Mouse (Mus musculus) embryonic facial prominence, embryonic 12.5 days (tissue): Measurements from ENCODE around the gene Parp4. TPM values are rescaled to one million over a fixed set of nuclear protein-coding genes. Genes with fewer than 3 reads are reported as not detected.

ENCODE experiments used
- ATAC-seq: fragments of 200-750 bp; cut with Nextera tagmentation; 2 replicates; pipeline ENCODE4 v1.8.0; 2017; ENCODE audit not compliant: insufficient number of reproducible peaks, insufficient read depth, low FRiP score, low TSS enrichment
- H3K27ac ChIP-seq: fragments of 300-500 bp; sonication (generic); 2 replicates; pipeline ENCODE4 v1.5.1; 2016; ENCODE audit warnings: mild to moderate bottlenecking
- H3K27me3 ChIP-seq: fragments of 300-500 bp; sonication (generic); 2 replicates; pipeline ENCODE4 v1.6.1; 2016; ENCODE audit warnings: mild to moderate bottlenecking, moderate library complexity
- H3K36me3 ChIP-seq: fragments of 300-500 bp; sonication (generic); 2 replicates; pipeline ENCODE4 v1.6.1; 2016; ENCODE audit warnings: mild to moderate bottlenecking
- H3K4me1 ChIP-seq: fragments of 300-500 bp; sonication (generic); 2 replicates; pipeline ENCODE4 v1.6.1; 2016
- H3K4me2 ChIP-seq: fragments of 300-500 bp; sonication (generic); replicated peaks from 2 replicates; pipeline ENCODE4 v1.6.1; 2016; ENCODE audit warnings: mild to moderate bottlenecking, moderate library complexity
- H3K4me3 ChIP-seq: fragments of 300-500 bp; sonication (generic); 2 replicates; pipeline ENCODE4 v1.5.1; 2016; ENCODE audit warnings: mild to moderate bottlenecking
- H3K9ac ChIP-seq: fragments of 300-500 bp; sonication (generic); 2 replicates; pipeline ENCODE4 v1.6.1; 2016; ENCODE audit warnings: mild to moderate bottlenecking, moderate library complexity
- H3K9me3 ChIP-seq: fragments of 300-500 bp; sonication (generic); 2 replicates; pipeline ENCODE4 v1.6.1; 2016; ENCODE audit warnings: mild to moderate bottlenecking, moderate library complexity
- WGBS: fragments of 180-500 bp; shearing (Covaris S2); methylation state at CpG from one replicate; pipeline ENCODE4 v1.1.7; 2016; 5-methylcytosine and 5-hydroxymethylcytosine counted together
- polyA plus RNA-seq: library from polyadenylated mRNA; unstranded; fragments of >200 nt; fragmentation: Nextera tagmentation; extraction: Ambion mirVana; gene quantifications from 2 replicates; pipeline ENCODE4 v1.2.1, GENCODE M21; 2016

Gene Parp4
- polyA plus RNA-seq, 1 experiment from 2014 or later: 2.6 TPM

DNA sequence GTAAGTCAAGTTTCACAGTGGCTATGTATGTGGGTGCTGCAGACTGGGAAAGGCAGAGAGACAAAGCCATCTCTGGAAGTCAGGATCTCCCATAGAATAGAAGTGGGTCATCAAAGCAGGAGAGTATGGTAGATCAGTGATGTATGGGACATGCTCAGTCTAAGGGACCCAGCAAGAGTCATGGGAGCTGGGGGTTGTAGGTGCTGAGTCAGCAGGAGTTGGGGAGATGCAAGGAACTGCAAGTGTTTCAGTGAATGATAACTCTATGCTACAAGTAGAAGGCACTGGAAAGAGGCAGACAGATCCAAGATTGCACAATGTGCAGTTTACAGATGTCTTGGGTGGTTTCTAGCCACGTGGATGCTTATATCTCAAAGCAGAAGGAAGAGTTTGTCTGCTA, 113.7 kb downstream of the Parp4 start:
- Histone ChIP-seq H3K36me3 (peaks cover 86% of the 10 kb centered on the region), H3K27me3 (no peaks in the 10 kb centered on the region), H3K4me1 (no peaks in the 10 kb centered on the region), H3K4me2 (no peak overlapping the region), H3K4me3 (no peak overlapping the region), H3K9me3 (no peaks in the 10 kb centered on the region), H3K27ac (no peak overlapping the region), H3K9ac (no peak overlapping the region)
- no peak for ATAC-seq
- WGBS: 91% methylated on average over 1 of the region's 1 CpGs

- Histone ChIP-seq H3K9ac (no peak overlapping the region), H3K9me3 (no peaks in the 10 kb centered on the region), H3K27me3 (no peaks in the 10 kb centered on the region), H3K4me2 (no peak overlapping the region), H3K36me3 (peaks cover 86% of the 10 kb centered on the region), H3K4me1 (no peaks in the 10 kb centered on the region), H3K4me3 (no peak overlapping the region), H3K27ac (no peak overlapping the region)
- WGBS: 80% methylated on average over 1 of the region's 1 CpGs
- ATAC-seq: no peak
Observed at GRCm38 (mm10) chr14:56689766-56690165, 114.3 kb downstream of the Parp4 start.

DNA sequence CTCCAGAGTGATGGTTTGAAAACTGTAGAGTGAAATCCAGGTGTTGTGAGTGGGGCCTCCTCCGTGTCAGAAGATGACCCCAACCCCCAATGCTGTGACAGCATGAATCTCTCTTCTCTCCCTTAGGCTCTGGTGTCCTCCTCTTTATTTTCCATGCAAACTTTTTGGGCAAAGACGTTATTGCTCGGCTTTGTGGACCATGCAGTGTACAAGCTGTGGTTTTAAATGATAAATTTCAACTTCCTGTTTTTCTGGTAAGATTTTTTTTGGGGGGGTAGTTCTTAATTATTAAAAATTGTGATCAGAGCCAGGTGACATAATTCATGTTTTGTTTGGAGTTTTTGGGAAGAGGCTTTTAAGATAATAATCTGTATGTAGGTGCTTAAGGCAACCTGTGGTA, 120.1 kb downstream of the Parp4 start:
- no peak overlapping the region for H3K9ac ChIP-seq
- peaks cover 91% of the 10 kb centered on the region for H3K36me3 ChIP-seq
- H3K9me3 ChIP-seq: no peaks in the 10 kb centered on the region
- H3K4me3 ChIP-seq: no peak overlapping the region
- no peak for ATAC-seq
- no peaks in the 10 kb centered on the region for H3K27me3 ChIP-seq
- no peak overlapping the region for H3K27ac ChIP-seq
- no peaks in the 10 kb centered on the region for H3K4me1 ChIP-seq
- 85% methylated on average over 3 of the region's 3 CpGs for WGBS
- H3K4me2 ChIP-seq: no peak overlapping the region

DNA sequence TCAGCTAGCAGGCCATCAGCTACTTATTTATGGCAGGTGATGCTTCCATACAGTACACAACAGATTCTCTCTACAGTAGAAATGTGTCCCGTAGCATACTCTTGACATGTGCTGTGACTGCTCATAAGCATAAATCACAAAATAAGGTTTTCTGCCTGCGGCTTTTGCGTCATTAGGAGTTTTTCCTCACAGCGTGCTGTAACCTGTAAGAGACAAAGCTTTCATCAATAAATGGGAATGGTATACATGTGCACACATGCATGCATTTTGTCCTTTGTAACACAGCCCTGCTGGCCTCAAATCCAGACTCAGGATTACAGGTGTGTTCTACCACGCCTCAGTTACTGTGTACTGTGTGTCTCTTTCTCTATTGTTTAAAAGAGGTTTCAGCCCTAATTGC, 122.4 kb downstream of the Parp4 start:
- WGBS: 88% methylated on average over 5 of the region's 5 CpGs
- Histone ChIP-seq H3K4me3 (no peak overlapping the region), H3K9ac (no peak overlapping the region), H3K9me3 (no peaks in the 10 kb centered on the region), H3K4me2 (no peak overlapping the region), H3K27me3 (no peaks in the 10 kb centered on the region), H3K27ac (no peak overlapping the region), H3K36me3 (peaks cover 71% of the 10 kb centered on the region), H3K4me1 (no peaks in the 10 kb centered on the region)
- no peak for ATAC-seq

DNA sequence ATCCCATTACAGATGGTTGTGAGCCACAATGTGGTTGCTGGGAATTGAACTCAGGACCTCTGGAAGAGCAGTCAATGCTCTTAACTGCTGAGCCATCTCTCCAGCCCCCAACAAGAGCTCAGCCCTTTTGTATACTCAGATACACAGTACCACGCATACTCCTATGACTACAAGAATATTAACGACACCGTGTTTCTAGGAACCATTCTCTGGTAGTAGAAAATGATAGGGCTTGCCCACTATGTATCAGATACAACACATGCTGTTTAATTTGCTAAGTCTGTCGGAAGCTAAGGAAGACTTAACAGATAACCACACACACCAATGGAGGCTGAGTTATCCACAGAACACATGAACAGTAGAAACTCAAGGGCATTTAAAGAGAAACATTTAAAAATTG, 127.2 kb downstream of the Parp4 start:
- Histone ChIP-seq H3K4me1 (no peaks in the 10 kb centered on the region), H3K9ac (no peak overlapping the region), H3K27me3 (no peaks in the 10 kb centered on the region), H3K36me3 (peaks cover 24% of the 10 kb centered on the region), H3K4me2 (no peak overlapping the region), H3K9me3 (no peaks in the 10 kb centered on the region), H3K4me3 (no peak overlapping the region), H3K27ac (no peak overlapping the region)
- ATAC-seq: no peak
- WGBS: 94% methylated on average over 4 of the region's 4 CpGs

DNA sequence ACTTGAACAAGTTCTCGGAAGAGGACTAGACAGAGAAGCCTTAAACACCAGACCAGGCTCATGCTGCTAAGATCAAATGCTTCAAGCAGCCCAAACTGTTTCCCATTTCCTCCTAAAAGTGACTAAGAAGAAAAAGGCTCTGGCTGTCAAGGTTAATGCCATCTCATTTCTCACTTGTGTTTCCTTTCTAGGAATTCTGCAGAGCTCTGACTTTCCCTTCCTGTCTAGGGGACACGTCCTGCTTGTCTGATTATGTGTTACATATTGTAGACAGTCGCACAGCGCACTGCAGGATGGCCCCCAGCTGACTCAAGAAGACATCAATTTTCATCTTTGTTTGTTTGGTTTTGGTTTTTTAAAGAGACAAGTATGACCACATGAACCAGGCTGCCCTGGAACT, 130.3 kb downstream of the Parp4 start:
- no peak for ATAC-seq
- no peaks in the 10 kb centered on the region for H3K4me1 ChIP-seq
- no peak overlapping the region for H3K4me3 ChIP-seq
- no peak overlapping the region for H3K27ac ChIP-seq
- no peaks in the 10 kb centered on the region for H3K27me3 ChIP-seq
- H3K9ac ChIP-seq: no peak overlapping the region
- WGBS: 69% methylated on average over 4 of the region's 4 CpGs
- H3K9me3 ChIP-seq: no peaks in the 10 kb centered on the region
- H3K36me3 ChIP-seq: peaks cover 7% of the 10 kb centered on the region
- no peak overlapping the region for H3K4me2 ChIP-seq

Other genes starting within 250 kb of the Parp4 start
- 0.15 TPM in 1 of 2 replicates, not detected in the other for gene Atp12a, start 210.6 kb upstream of the Parp4 start, polyA plus RNA-seq
- 1.5 and 2.5 TPM in 2 replicates for gene Rnf17, start 173.0 kb upstream of the Parp4 start, polyA plus RNA-seq
- gene Cenpj, start 194 bp upstream of the Parp4 start, polyA plus RNA-seq: 15.0 and 17.0 TPM in 2 replicates
- gene Mphosph8, start 92.6 kb downstream of the Parp4 start, polyA plus RNA-seq: 33.7 and 37.1 TPM in 2 replicates
- 47.1 and 49.9 TPM in 2 replicates for gene Pspc1, start 202.7 kb downstream of the Parp4 start, polyA plus RNA-seq
- 30.8 and 33.3 TPM in 2 replicates for gene Zmym5, start 236.1 kb downstream of the Parp4 start, polyA plus RNA-seq